Mouse (Mus musculus): Measurements from ENCODE around the gene Vldlr. TPM values are rescaled to one million over a fixed set of nuclear protein-coding genes. Genes with fewer than 3 reads are reported as not detected.

Vldlr gene
- polyA plus RNA-seq, 1 experiment from 2014 or later = 18.5 TPM

GRCm38 (mm10) chr19:27218561-27219262 is 2.4 kb downstream of the Vldlr start:
- no peaks in the 10 kb centered on the region for H3K9me3 ChIP-seq (ENCODE audit: low read depth, low read length)
- no peaks in the 10 kb centered on the region for H3K36me3 ChIP-seq (ENCODE audit: insufficient read depth)
- peak overlapping the region; percentile 89 for H3K4me2 ChIP-seq
- no peak for TF ChIP-seq CTCF (IDR thresholded peaks at IDR 0.05; ENCODE audit: low read depth)
- peak; percentile 73 for ATAC-seq (ENCODE audit: insufficient read depth)
- WGBS = under 1% methylated on average over 30 of the region's 30 CpGs
- H3K9ac ChIP-seq = peak overlapping the region; percentile 72; the same call in 1 of the 2 replicates
- H3K27ac ChIP-seq (ENCODE audit: low read depth) = no peak overlapping the region
- H3K4me1 ChIP-seq (ENCODE audit: insufficient read depth) = no peaks in the 10 kb centered on the region
- H3K4me3 ChIP-seq (ENCODE audit: low read depth, low read length) = peak overlapping the region; percentile 66
- DNase-seq = peak; percentile 87
- peaks cover 18% of the 10 kb centered on the region for H3K27me3 ChIP-seq (ENCODE audit: insufficient read depth, low read length)

- no peak for TF ChIP-seq CTCF (IDR thresholded peaks at IDR 0.05; ENCODE audit: low read depth)
- Histone ChIP-seq H3K4me2 (peak overlapping the region; percentile 89; the same call in 1 of the 2 replicates), H3K27ac (ENCODE audit: low read depth) (no peak overlapping the region), H3K36me3 (ENCODE audit: insufficient read depth) (no peaks in the 10 kb centered on the region), H3K27me3 (ENCODE audit: insufficient read depth, low read length) (peaks cover 18% of the 10 kb centered on the region), H3K9me3 (ENCODE audit: low read depth, low read length) (no peaks in the 10 kb centered on the region), H3K4me1 (ENCODE audit: insufficient read depth) (no peaks in the 10 kb centered on the region), H3K4me3 (ENCODE audit: low read depth, low read length) (no peak overlapping the region; the same call in 1 of the 2 replicates), H3K9ac (no peak overlapping the region)
- no peak for DNase-seq
- no peak for ATAC-seq (ENCODE audit: insufficient read depth)
Observed at GRCm38 (mm10) chr19:27219586-27219985, 3.3 kb downstream of the Vldlr start.

- Histone ChIP-seq H3K27me3 (ENCODE audit: insufficient read depth, low read length) (no peaks in the 10 kb centered on the region), H3K9me3 (ENCODE audit: low read depth, low read length) (no peaks in the 10 kb centered on the region), H3K27ac (ENCODE audit: low read depth) (no peak overlapping the region), H3K36me3 (ENCODE audit: insufficient read depth) (no peaks in the 10 kb centered on the region), H3K4me1 (ENCODE audit: insufficient read depth) (no peaks in the 10 kb centered on the region), H3K4me3 (ENCODE audit: low read depth, low read length) (no peak overlapping the region), H3K4me2 (no peak overlapping the region), H3K9ac (no peak overlapping the region)
- no peak for TF ChIP-seq CTCF (IDR thresholded peaks at IDR 0.05; ENCODE audit: low read depth)
- no peak for DNase-seq
- no peak for ATAC-seq (ENCODE audit: insufficient read depth)
- WGBS = 79% methylated on average over 6 of the region's 6 CpGs
Observed at GRCm38 (mm10) chr19:27223046-27223445, 6.8 kb downstream of the Vldlr start.

- ATAC-seq (ENCODE audit: insufficient read depth) = no peak
- Histone ChIP-seq H3K36me3 (ENCODE audit: insufficient read depth) (no peaks in the 10 kb centered on the region), H3K27me3 (ENCODE audit: insufficient read depth, low read length) (no peaks in the 10 kb centered on the region), H3K9ac (no peak overlapping the region), H3K9me3 (ENCODE audit: low read depth, low read length) (no peaks in the 10 kb centered on the region), H3K4me2 (no peak overlapping the region), H3K4me1 (ENCODE audit: insufficient read depth) (no peaks in the 10 kb centered on the region), H3K27ac (ENCODE audit: low read depth) (no peak overlapping the region), H3K4me3 (ENCODE audit: low read depth, low read length) (no peak overlapping the region)
- DNase-seq = no peak
- WGBS = 56% methylated on average over 1 of the region's 1 CpGs
- no peak for TF ChIP-seq CTCF (IDR thresholded peaks at IDR 0.05; ENCODE audit: low read depth)
Observed at GRCm38 (mm10) chr19:27224356-27224755, 8.1 kb downstream of the Vldlr start.

- no peak overlapping the region for H3K9ac ChIP-seq
- H3K4me3 ChIP-seq (ENCODE audit: low read depth, low read length) = no peak overlapping the region
- no peaks in the 10 kb centered on the region for H3K36me3 ChIP-seq (ENCODE audit: insufficient read depth)
- H3K27me3 ChIP-seq (ENCODE audit: insufficient read depth, low read length) = no peaks in the 10 kb centered on the region
- 65% methylated on average over 3 of the region's 3 CpGs for WGBS
- H3K4me1 ChIP-seq (ENCODE audit: insufficient read depth) = no peaks in the 10 kb centered on the region
- no peak for TF ChIP-seq CTCF (IDR thresholded peaks at IDR 0.05; ENCODE audit: low read depth)
- no peaks in the 10 kb centered on the region for H3K9me3 ChIP-seq (ENCODE audit: low read depth, low read length)
- ATAC-seq (ENCODE audit: insufficient read depth) = no peak
- no peak overlapping the region for H3K27ac ChIP-seq (ENCODE audit: low read depth)
- H3K4me2 ChIP-seq = no peak overlapping the region
- DNase-seq = no peak
Observed at GRCm38 (mm10) chr19:27226626-27227025, 10.3 kb downstream of the Vldlr start.

- no peak overlapping the region for H3K9ac ChIP-seq
- H3K9me3 ChIP-seq (ENCODE audit: low read depth, low read length) = no peaks in the 10 kb centered on the region
- H3K27me3 ChIP-seq (ENCODE audit: insufficient read depth, low read length) = no peaks in the 10 kb centered on the region
- H3K4me1 ChIP-seq (ENCODE audit: insufficient read depth) = no peaks in the 10 kb centered on the region
- H3K4me2 ChIP-seq = no peak overlapping the region
- ATAC-seq (ENCODE audit: insufficient read depth) (no peak), DNase-seq (no peak)
- TF ChIP-seq CTCF (IDR thresholded peaks at IDR 0.05; ENCODE audit: low read depth) = no peak
- H3K36me3 ChIP-seq (ENCODE audit: insufficient read depth) = no peaks in the 10 kb centered on the region
- no peak overlapping the region for H3K27ac ChIP-seq (ENCODE audit: low read depth)
- WGBS = 57% methylated on average over 4 of the region's 4 CpGs
- H3K4me3 ChIP-seq (ENCODE audit: low read depth, low read length) = no peak overlapping the region
Observed at GRCm38 (mm10) chr19:27227131-27227530, 10.8 kb downstream of the Vldlr start.

GRCm38 (mm10) chr19:27228254-27228653 is 12.0 kb downstream of the Vldlr start:
- TF ChIP-seq CTCF (IDR thresholded peaks at IDR 0.05; ENCODE audit: low read depth) = no peak
- Histone ChIP-seq H3K27ac (ENCODE audit: low read depth) (no peak overlapping the region), H3K4me2 (no peak overlapping the region), H3K9me3 (ENCODE audit: low read depth, low read length) (no peaks in the 10 kb centered on the region), H3K9ac (no peak overlapping the region), H3K36me3 (ENCODE audit: insufficient read depth) (no peaks in the 10 kb centered on the region), H3K4me3 (ENCODE audit: low read depth, low read length) (no peak overlapping the region), H3K27me3 (ENCODE audit: insufficient read depth, low read length) (no peaks in the 10 kb centered on the region), H3K4me1 (ENCODE audit: insufficient read depth) (no peaks in the 10 kb centered on the region)
- DNase-seq (no peak), ATAC-seq (ENCODE audit: insufficient read depth) (no peak)
- WGBS = 86% methylated on average over 1 of the region's 1 CpGs

All from lung, embryonic 14.5 days (tissue).